Mouse (Mus musculus) urinary bladder, postnatal 4 days (tissue): Measurements from ENCODE around the gene Rwdd2b.
A peak's percentile ranks its signal among the peaks of the same experiment; 100 is the strongest.

ENCODE experiments used
- DNase-seq, 2 experiments: peaks; one replicate each; pipeline ENCODE4 v3.0.0; 2021 to 2022; ENCODE audit warnings: low spot score in 2 of 2

The Rwdd2b gene

GRCm38 (mm10) chr16:87420662-87421061 lies 19.7 kb downstream of the Rwdd2b start:
- DNase-seq, result no peak

GRCm38 (mm10) chr16:87405001-87405400 lies 35.4 kb downstream of the Rwdd2b start:
- DNase-seq, result no peak

- DNase-seq, result peak; percentile 28 to 63
These were observed 46.4 kb downstream of the Rwdd2b start for GRCm38 (mm10) chr16:87393813-87394548.

- DNase-seq, result no peak
These were observed 52.9 kb downstream of the Rwdd2b start for GRCm38 (mm10) chr16:87387444-87387977.

- DNase-seq, result no peak
These were observed 56.0 kb downstream of the Rwdd2b start for GRCm38 (mm10) chr16:87384366-87384765.
